Mouse (Mus musculus): ENCODE results near the gene Phf19. TPM values are rescaled to one million over a fixed set of nuclear protein-coding genes. Genes with fewer than 3 reads are reported as not detected.
A peak's percentile ranks its signal among the peaks of the same experiment; 100 is the strongest.

Gene Phf19
- polyA plus RNA-seq, 1 experiment from 2014 or later: 4.1 TPM

DNA sequence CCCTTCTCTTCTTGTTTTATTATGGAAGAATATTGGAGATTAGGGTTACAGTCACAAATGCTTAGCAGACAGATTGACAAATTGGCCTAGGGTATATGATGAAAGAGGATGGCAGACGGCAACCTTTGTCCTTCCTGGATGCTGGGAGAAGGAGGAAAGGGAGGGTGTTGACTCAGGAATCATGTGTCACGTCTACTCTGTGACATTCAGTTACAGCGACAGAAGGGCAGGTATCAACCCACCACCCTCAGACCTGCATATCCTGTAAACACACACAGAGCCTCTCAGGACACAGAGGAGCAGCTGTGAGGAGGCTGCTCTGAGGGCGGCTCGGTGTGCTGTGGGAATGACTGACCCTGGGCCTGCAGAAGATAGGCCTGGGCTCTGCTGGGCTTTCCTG is 30.6 kb downstream of the Phf19 start:
- Histone ChIP-seq H3K36me3 (no peaks in the 10 kb centered on the region), H3K9me3 (no peaks in the 10 kb centered on the region), H3K4me1 (no peaks in the 10 kb centered on the region), H3K27ac (replicated peaks) (no peak overlapping the region), H3K4me2 (replicated peaks) (no peak overlapping the region), H3K4me3 (no peak overlapping the region), H3K9ac (replicated peaks) (no peak overlapping the region), H3K27me3 (peaks cover 11% of the 10 kb centered on the region)
- WGBS: 66% methylated on average over 5 of the region's 5 CpGs
- ATAC-seq (ENCODE audit: low FRiP score, low read depth): no peak

DNA sequence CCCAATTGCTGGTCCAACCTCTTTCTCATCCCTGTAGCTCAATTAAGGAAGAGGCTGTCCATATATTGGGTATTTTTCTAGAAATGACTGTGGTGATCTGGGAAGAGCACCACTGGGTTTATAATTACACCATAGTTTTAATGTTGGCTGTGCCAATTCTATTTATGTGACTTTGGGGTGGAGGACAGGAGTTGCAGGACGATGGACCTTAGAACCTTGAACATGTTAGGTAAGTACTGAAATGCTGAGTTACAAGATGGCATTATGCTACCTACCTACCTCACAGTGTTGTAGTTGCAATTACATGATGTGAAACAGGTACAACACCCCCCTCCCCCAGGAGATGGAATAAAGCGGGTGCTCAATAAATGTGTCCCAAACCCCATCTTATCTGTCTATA is 31.1 kb downstream of the Phf19 start:
- Histone ChIP-seq H3K4me1 (no peaks in the 10 kb centered on the region), H3K4me3 (no peak overlapping the region), H3K9me3 (no peaks in the 10 kb centered on the region), H3K27me3 (peaks cover 11% of the 10 kb centered on the region), H3K9ac (replicated peaks) (no peak overlapping the region), H3K36me3 (no peaks in the 10 kb centered on the region), H3K27ac (replicated peaks) (no peak overlapping the region), H3K4me2 (replicated peaks) (no peak overlapping the region)
- 95% methylated on average over 2 of the region's 2 CpGs for WGBS
- ATAC-seq (ENCODE audit: low FRiP score, low read depth): no peak

DNA sequence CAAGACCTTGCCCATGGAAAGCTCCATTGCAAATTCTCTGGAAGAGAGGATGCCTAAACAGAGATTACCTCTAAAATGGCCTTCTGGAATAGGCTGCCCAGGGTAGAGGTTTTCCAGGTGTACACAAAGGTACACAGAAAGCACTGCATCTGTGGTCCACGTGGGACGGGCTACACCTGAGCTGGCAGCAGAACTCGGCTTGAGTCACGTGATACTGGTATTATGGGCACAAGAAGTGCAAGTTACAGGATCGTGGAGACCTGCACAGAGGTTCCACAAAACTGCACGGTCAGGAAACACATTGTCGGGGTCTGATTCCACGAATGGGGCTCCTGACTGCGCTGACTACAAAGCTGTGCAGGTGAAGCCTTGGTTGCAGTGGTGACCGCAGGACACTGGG is 33.8 kb downstream of the Phf19 start:
- H3K36me3 ChIP-seq: no peaks in the 10 kb centered on the region
- no peaks in the 10 kb centered on the region for H3K4me1 ChIP-seq
- 86% methylated on average over 10 of the region's 10 CpGs for WGBS

DNA sequence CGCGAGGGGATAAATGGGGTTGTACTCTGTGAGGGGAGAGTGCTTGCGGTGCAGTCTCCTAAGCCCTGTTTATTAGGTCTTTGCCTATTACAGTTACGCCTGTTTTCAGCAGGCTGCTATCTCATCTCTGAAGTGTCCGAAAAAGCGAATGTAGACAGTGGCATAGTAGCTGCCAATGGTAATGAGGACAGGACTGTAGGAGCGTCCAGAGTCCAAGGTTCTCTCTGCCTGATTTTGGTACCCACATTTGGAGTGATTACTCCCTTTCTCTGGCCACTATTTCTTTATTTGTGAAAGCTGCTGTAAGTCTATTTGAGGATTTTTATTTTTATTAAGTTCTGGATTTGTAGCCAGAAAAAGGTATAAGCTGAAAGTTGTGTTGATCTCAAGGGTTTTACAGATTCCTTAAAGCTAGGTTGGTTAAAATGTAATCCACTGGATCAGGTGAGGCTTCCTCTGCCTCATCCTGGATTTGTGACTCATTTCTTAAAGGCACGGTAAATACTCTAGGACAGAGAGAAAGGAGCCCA is 38.9 kb downstream of the Phf19 start, which contains the start of gene Psmd5:
TSS of gene Psmd5 (minus strand) at position 153 of the 530 bp plus-strand sequence.
- H3K27me3 ChIP-seq: peaks cover 47% of the 10 kb centered on the region
- no peak within 1 kb of the TSS for H3K27ac ChIP-seq (replicated peaks)
- peak within 1 kb of the TSS; percentile 32 for H3K4me2 ChIP-seq (replicated peaks)
- H3K36me3 ChIP-seq: no peaks in the 10 kb centered on the region
- 12% methylated on average over 8 of the region's 8 CpGs for WGBS
- no peak for ATAC-seq (ENCODE audit: low FRiP score, low read depth)
- peak within 1 kb of the TSS; percentile 20; the same call in 1 of the 2 replicates for H3K9ac ChIP-seq (replicated peaks)
- no peak within 1 kb of the TSS for H3K4me3 ChIP-seq
- H3K4me1 ChIP-seq: peaks cover 7% of the 10 kb centered on the region
- no peaks in the 10 kb centered on the region for H3K9me3 ChIP-seq

More for the DNA sequence above, 33.8 kb downstream of the Phf19 start:
- H3K27ac ChIP-seq (replicated peaks): no peak overlapping the region
- no peak overlapping the region for H3K9ac ChIP-seq (replicated peaks)
- no peak for ATAC-seq (ENCODE audit: low FRiP score, low read depth)
- H3K4me3 ChIP-seq: no peak overlapping the region
- peaks cover 27% of the 10 kb centered on the region for H3K27me3 ChIP-seq
- H3K4me2 ChIP-seq (replicated peaks): no peak overlapping the region
- H3K9me3 ChIP-seq: no peaks in the 10 kb centered on the region

DNA sequence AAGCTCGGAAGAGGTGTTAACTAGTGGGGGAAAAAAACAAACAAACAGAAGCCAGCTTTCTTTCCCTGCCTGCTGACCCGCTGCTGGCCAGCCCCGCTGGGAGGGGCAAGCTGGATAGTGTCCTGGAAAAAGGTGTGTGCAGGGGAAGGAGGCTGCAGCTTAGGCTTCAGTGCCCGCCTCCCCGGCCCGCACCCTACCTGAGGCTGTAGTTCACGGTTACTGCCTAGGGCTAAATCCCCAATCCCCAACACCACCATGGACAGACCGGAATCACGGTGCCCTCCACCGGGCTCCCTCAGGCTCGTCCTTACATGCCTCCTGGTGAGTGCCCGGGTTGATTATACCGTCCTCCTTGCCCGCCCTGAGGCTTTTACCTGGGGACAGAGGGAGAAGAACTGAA is 39.6 kb downstream of the Phf19 start, which contains the start of gene Cutal:
TSS of gene Cutal (plus strand) at position 126 of the 400 bp plus-strand sequence.
- Histone ChIP-seq H3K27ac (replicated peaks) (no peak within 1 kb of the TSS), H3K9me3 (no peaks in the 10 kb centered on the region), H3K4me3 (no peak within 1 kb of the TSS), H3K4me2 (replicated peaks) (peak within 1 kb of the TSS; percentile 32), H3K36me3 (no peaks in the 10 kb centered on the region), H3K27me3 (peaks cover 43% of the 10 kb centered on the region), H3K9ac (replicated peaks) (peak within 1 kb of the TSS; percentile 20; the same call in 1 of the 2 replicates), H3K4me1 (peaks cover 13% of the 10 kb centered on the region)
- no peak for ATAC-seq (ENCODE audit: low FRiP score, low read depth)
- 1% methylated on average over 14 of the region's 14 CpGs for WGBS

DNA sequence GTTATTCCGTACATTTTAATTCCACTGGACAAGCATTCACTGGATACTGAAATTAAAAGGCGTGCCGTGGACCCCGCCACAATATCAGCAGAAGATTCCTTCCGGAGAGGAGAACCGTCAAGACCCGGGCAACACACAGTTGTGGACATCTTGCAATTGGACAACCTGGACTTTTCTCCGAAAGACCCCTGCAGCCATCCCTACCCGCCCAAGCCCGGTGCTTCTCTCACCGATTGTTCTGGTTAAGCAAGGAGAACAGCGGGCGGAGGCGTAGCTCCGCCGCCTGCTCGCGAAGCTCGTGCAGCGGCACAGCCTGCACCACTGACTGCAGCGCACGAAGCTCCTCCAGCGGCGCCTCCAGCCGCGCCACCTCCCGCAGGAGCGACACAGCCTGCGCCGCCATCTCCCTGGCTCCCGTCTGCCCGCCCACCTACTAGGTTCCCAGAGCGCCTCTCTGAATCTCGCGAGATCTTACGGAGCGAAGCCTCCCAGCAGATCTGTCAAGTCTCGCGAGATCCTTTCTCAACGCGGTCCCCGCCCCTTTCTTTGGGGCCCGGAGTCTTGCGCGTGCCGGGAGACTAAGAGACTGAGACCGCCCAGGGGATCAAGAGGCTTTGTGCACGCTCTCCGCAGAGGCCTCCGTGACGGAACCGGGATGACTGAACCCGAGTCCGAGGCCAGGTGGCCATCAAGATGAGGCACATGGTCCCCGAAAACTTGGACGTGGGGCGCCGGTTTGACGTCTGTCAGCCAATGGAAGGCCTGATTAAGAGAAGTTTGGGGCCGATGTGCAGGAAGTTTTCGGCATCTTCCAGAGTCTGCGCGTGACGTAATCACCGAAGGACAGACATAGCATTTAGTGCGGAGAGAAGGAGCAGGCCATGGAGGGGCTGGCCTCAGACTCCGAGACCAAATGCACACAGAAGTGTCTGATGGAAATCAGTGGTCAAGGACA is 43.0 kb downstream of the Phf19 start:
- Histone ChIP-seq H3K27me3 (peaks cover 28% of the 10 kb centered on the region), H3K9ac (replicated peaks) (peak overlapping the region; percentile 89), H3K27ac (replicated peaks) (peak overlapping the region; percentile 93), H3K4me2 (replicated peaks) (peak overlapping the region; percentile 68), H3K9me3 (no peaks in the 10 kb centered on the region), H3K36me3 (peaks cover 2% of the 10 kb centered on the region), H3K4me3 (peak overlapping the region; percentile 81), H3K4me1 (peaks cover 31% of the 10 kb centered on the region)
- peak; percentile 98 for ATAC-seq (ENCODE audit: low FRiP score, low read depth)
- WGBS: under 1% methylated on average over 67 of the region's 67 CpGs

DNA sequence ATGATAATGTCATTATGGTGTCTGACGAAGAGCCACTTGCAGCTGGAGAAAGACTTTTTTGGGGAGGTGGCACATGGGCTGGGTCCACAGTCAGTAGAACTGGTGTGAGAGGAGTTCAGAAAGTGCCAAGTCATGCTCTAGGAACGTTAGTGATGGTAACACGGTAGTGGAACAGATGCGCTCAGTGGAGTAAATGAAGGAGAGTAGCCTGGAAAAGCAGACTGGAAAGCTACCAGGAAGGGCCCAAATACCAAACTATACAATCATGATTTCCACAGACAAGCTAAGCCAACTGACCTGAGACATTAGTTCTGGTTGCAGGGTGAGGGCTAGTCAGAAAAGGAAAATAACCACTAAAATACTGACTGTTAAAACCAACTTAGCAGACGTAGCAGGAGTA is 44.1 kb downstream of the Phf19 start:
- no peak overlapping the region for H3K27ac ChIP-seq (replicated peaks)
- peaks cover 13% of the 10 kb centered on the region for H3K36me3 ChIP-seq
- H3K4me3 ChIP-seq: peak overlapping the region; percentile 81
- H3K4me1 ChIP-seq: peaks cover 31% of the 10 kb centered on the region
- H3K4me2 ChIP-seq (replicated peaks): peak overlapping the region; percentile 68
- H3K9ac ChIP-seq (replicated peaks): peak overlapping the region; percentile 52
- WGBS: 49% methylated on average over 5 of the region's 5 CpGs
- ATAC-seq (ENCODE audit: low FRiP score, low read depth): no peak
- no peaks in the 10 kb centered on the region for H3K9me3 ChIP-seq
- H3K27me3 ChIP-seq: peaks cover 23% of the 10 kb centered on the region

DNA sequence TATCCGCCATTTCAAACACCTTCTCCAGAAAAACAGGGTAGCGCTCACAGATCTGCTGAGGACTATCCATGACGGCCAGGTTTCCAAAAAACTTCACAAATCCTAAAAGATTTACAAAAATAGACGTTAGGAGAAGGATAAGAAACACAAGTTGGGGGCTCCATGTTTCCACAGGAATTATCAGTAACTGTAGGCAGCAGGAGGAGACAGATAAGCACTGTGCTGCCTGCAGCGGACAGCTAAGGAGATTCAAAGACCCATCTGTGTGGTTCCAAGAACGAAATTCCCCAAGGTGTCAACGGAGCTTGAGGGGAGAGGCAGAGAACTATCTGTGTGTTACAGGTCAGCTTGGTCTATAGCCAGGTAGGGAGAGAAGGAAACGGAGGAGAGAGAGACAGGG is 56.1 kb downstream of the Phf19 start:
- H3K9me3 ChIP-seq: no peaks in the 10 kb centered on the region
- H3K4me3 ChIP-seq: no peak overlapping the region
- no peak for ATAC-seq (ENCODE audit: low FRiP score, low read depth)
- peaks cover 93% of the 10 kb centered on the region for H3K36me3 ChIP-seq
- no peak overlapping the region for H3K9ac ChIP-seq (replicated peaks)
- 94% methylated on average over 8 of the region's 8 CpGs for WGBS
- no peak overlapping the region for H3K27ac ChIP-seq (replicated peaks)
- no peaks in the 10 kb centered on the region for H3K4me1 ChIP-seq
- H3K27me3 ChIP-seq: no peaks in the 10 kb centered on the region
- no peak overlapping the region for H3K4me2 ChIP-seq (replicated peaks)

DNA sequence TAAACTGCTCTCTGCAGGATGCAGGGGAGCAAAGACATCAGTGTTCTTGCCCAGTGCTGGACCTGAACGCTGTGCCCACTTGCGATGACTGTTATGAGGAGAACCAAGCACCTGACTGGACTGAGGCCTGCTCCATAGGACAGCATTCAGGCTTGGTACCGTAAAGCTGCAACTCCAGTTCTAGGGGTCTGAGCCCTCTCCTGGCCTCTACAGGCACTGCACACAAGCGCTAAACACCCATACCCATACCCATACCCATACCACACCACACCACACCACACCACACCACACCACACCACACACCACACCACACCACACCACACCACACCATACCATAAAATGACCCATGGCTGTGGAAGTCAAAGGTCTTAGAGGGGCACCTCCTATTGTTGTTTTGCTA is 58.6 kb downstream of the Phf19 start:
- no peak overlapping the region for H3K4me2 ChIP-seq (replicated peaks)
- H3K27me3 ChIP-seq: no peaks in the 10 kb centered on the region
- H3K9me3 ChIP-seq: no peaks in the 10 kb centered on the region
- H3K27ac ChIP-seq (replicated peaks): no peak overlapping the region
- H3K4me1 ChIP-seq: no peaks in the 10 kb centered on the region
- ATAC-seq (ENCODE audit: low FRiP score, low read depth): no peak
- H3K4me3 ChIP-seq: no peak overlapping the region
- 93% methylated on average over 4 of the region's 4 CpGs for WGBS
- H3K36me3 ChIP-seq: peaks cover 97% of the 10 kb centered on the region
- H3K9ac ChIP-seq (replicated peaks): no peak overlapping the region

DNA sequence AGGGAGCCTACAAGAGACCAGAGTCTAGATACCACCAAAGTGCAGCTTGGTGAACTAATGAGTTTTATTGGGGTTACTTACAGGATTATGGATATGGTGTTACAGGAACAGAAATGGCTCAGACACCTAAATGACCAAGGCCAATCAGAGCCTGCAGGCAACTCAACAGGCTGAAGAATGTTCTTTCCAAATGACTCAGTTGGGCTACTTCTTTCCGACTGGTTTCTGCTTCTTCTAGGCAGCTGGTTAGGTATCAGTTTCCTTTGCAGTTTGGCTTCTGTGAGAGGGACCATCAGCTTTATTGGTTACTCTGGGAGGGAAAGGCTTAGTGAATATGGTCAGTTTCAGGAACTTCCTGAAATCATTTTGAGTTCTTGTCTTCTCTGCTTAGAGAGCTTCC is 66.1 kb downstream of the Phf19 start:
- H3K9me3 ChIP-seq: no peaks in the 10 kb centered on the region
- H3K9ac ChIP-seq (replicated peaks): no peak overlapping the region
- no peak overlapping the region for H3K4me2 ChIP-seq (replicated peaks)
- H3K4me3 ChIP-seq: no peak overlapping the region
- WGBS: 77% methylated on average over 1 of the region's 1 CpGs
- H3K27me3 ChIP-seq: no peaks in the 10 kb centered on the region
- peaks cover 32% of the 10 kb centered on the region for H3K36me3 ChIP-seq
- no peaks in the 10 kb centered on the region for H3K4me1 ChIP-seq
- no peak for ATAC-seq (ENCODE audit: low FRiP score, low read depth)
- H3K27ac ChIP-seq (replicated peaks): no peak overlapping the region
